Mouse (Mus musculus) intestine, postnatal 0 days (tissue): ENCODE data around the gene Fbxl14. TPM values are rescaled to one million over a fixed set of nuclear protein-coding genes. Genes with fewer than 3 reads are reported as not detected.

ENCODE experiments used
- ATAC-seq: fragments of 200-750 bp; cut with Nextera tagmentation; 2 replicates; pipeline ENCODE4 v1.8.0; 2017; ENCODE audit warnings: mild to moderate bottlenecking, moderate TSS enrichment, moderate library complexity
- H3K27ac ChIP-seq: fragments of 300-500 bp; sonication (generic); 2 replicates; pipeline ENCODE4 v1.5.1; 2014; ENCODE audit warnings: mild to moderate bottlenecking, low read depth, low read length, moderate library complexity
- H3K27me3 ChIP-seq: fragments of 300-500 bp; sonication (generic); replicated peaks from 2 replicates; pipeline ENCODE4 v1.6.1; 2014; ENCODE audit warnings: low read length, mixed read lengths; ENCODE audit not compliant: control insufficient read depth, insufficient read depth
- H3K36me3 ChIP-seq: fragments of 300-500 bp; sonication (generic); 2 replicates; pipeline ENCODE4 v1.6.1; 2014; ENCODE audit warnings: mild to moderate bottlenecking, moderate library complexity; ENCODE audit not compliant: control insufficient read depth, insufficient read depth
- H3K4me1 ChIP-seq: fragments of 300-500 bp; sonication (generic); replicated peaks from 2 replicates; pipeline ENCODE4 v1.6.1; 2014; ENCODE audit warnings: antibody characterized with exemption, low read length, mixed read lengths; ENCODE audit not compliant: control insufficient read depth, insufficient read depth
- H3K4me2 ChIP-seq: fragments of 300-500 bp; sonication (generic); replicated peaks from 2 replicates; pipeline ENCODE4 v1.6.1; 2014; ENCODE audit warnings: low read depth, mild to moderate bottlenecking, moderate library complexity
- H3K4me3 ChIP-seq: fragments of 300-500 bp; sonication (generic); 2 replicates; pipeline ENCODE4 v1.5.1; 2014; ENCODE audit warnings: low read depth, low read length
- H3K9ac ChIP-seq: fragments of 300-500 bp; sonication (generic); 2 replicates; pipeline ENCODE4 v1.6.1; 2014; ENCODE audit warnings: mild to moderate bottlenecking, low read depth, low read length
- H3K9me3 ChIP-seq: fragments of 300-500 bp; sonication (generic); 2 replicates; pipeline ENCODE4 v1.6.1; 2016; ENCODE audit warnings: mixed run types; ENCODE audit not compliant: control insufficient read depth
- CTCF ChIP-seq: sonication (generic); IDR thresholded peaks from 2 replicates; pipeline ENCODE4 v1.5.1; 2016; ENCODE audit warnings: low read depth, mild to moderate bottlenecking, control low read depth, antibody characterized with exemption, moderate library complexity
- whole genome bisulfite sequencing: fragments of 180-500 bp; shearing (Covaris S2); extraction: QIAGEN DNeasy Blood & Tissue Kit; methylation state at CpG from one replicate; pipeline ENCODE4 v1.1.7; 2014; 5-methylcytosine and 5-hydroxymethylcytosine counted together
- polyA plus RNA-seq: library from polyadenylated mRNA; unstranded; fragments of >200 nt; fragmentation: Nextera tagmentation; extraction: Ambion mirVana; gene quantifications from 2 replicates; pipeline ENCODE4 v1.2.1, GENCODE M21; 2015

Fbxl14 gene
- polyA plus RNA-seq, 1 experiment from 2014 or later: 4.0 TPM

GRCm38 (mm10) chr6:119490549-119490948 lies 11.1 kb downstream of the Fbxl14 start:
- Histone ChIP-seq H3K27me3 (no peaks in the 10 kb centered on the region), H3K4me2 (peak overlapping the region; percentile 11), H3K4me1 (no peaks in the 10 kb centered on the region; the same call in none of the 2 replicates), H3K27ac (no peak overlapping the region), H3K9me3 (no peaks in the 10 kb centered on the region), H3K4me3 (no peak overlapping the region), H3K9ac (no peak overlapping the region), H3K36me3 (no peaks in the 10 kb centered on the region)
- 63% methylated on average over 11 of the region's 11 CpGs for WGBS
- no peak for ATAC-seq
- no peak for TF ChIP-seq CTCF

GRCm38 (mm10) chr6:119491006-119491405 lies 11.5 kb downstream of the Fbxl14 start:
- no peak overlapping the region for H3K27ac ChIP-seq
- H3K27me3 ChIP-seq: no peaks in the 10 kb centered on the region
- ATAC-seq: no peak
- H3K9ac ChIP-seq: no peak overlapping the region
- H3K9me3 ChIP-seq: no peaks in the 10 kb centered on the region
- WGBS: 68% methylated on average over 11 of the region's 11 CpGs
- no peak overlapping the region for H3K4me3 ChIP-seq
- TF ChIP-seq CTCF: no peak
- H3K4me1 ChIP-seq: no peaks in the 10 kb centered on the region; the same call in none of the 2 replicates
- H3K4me2 ChIP-seq: peak overlapping the region; percentile 11; the same call in 1 of the 2 replicates
- H3K36me3 ChIP-seq: no peaks in the 10 kb centered on the region

DNA sequence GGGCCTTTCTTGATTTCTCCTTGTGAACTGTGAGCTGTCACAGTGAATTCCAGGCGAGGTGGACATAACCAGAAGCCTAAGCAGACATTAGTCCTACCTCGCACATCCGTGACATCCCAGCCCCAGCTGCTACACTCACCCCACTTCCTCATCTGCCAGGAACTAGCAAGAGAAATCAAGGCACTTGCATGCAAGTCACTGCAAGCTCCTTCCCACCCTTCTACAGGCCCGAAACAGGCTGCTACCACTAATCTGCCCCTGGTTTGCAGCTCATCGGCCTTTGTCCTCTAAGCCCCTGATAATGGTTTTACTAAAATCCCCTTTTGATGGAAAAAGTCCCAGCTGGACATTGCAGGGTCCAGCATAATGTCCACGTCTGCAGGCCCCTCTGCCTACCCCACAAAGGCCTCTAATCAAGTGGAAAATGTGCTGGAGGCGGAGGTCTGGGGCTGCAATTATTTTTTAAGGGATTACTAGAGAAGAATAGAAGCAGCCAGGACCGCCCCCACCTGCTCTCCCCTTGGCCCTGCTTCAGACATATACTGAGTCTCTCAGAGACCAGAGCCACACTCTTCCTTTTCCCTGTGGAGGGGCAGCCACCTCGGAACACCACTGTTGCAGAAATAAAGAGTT lies 12.6 kb downstream of the Fbxl14 start:
- H3K4me3 ChIP-seq: no peak overlapping the region
- H3K27ac ChIP-seq: no peak overlapping the region
- H3K36me3 ChIP-seq: no peaks in the 10 kb centered on the region
- H3K9ac ChIP-seq: no peak overlapping the region
- no peak overlapping the region for H3K4me2 ChIP-seq
- WGBS: 81% methylated on average over 9 of the region's 9 CpGs
- TF ChIP-seq CTCF: no peak
- ATAC-seq: no peak
- H3K27me3 ChIP-seq: no peaks in the 10 kb centered on the region
- no peaks in the 10 kb centered on the region; the same call in 1 of the 2 replicates for H3K4me1 ChIP-seq
- no peaks in the 10 kb centered on the region for H3K9me3 ChIP-seq

- Histone ChIP-seq H3K27me3 (no peaks in the 10 kb centered on the region), H3K4me1 (no peaks in the 10 kb centered on the region; the same call in 1 of the 2 replicates), H3K4me2 (no peak overlapping the region), H3K9me3 (no peaks in the 10 kb centered on the region), H3K27ac (no peak overlapping the region), H3K36me3 (no peaks in the 10 kb centered on the region), H3K4me3 (no peak overlapping the region), H3K9ac (no peak overlapping the region)
- TF ChIP-seq CTCF: no peak
- 56% methylated on average over 7 of the region's 7 CpGs for WGBS
- no peak for ATAC-seq
Observed at GRCm38 (mm10) chr6:119492630-119493014, 13.2 kb downstream of the Fbxl14 start.

GRCm38 (mm10) chr6:119499271-119499670 lies 19.8 kb downstream of the Fbxl14 start:
- ATAC-seq: no peak
- Histone ChIP-seq H3K27me3 (no peaks in the 10 kb centered on the region), H3K4me3 (no peak overlapping the region), H3K36me3 (no peaks in the 10 kb centered on the region), H3K9ac (no peak overlapping the region), H3K9me3 (no peaks in the 10 kb centered on the region), H3K4me1 (no peaks in the 10 kb centered on the region), H3K4me2 (no peak overlapping the region), H3K27ac (no peak overlapping the region)
- WGBS: 18% methylated on average over 5 of the region's 5 CpGs
- no peak for TF ChIP-seq CTCF

- no peaks in the 10 kb centered on the region for H3K9me3 ChIP-seq
- no peak overlapping the region for H3K9ac ChIP-seq
- 65% methylated on average over 5 of the region's 5 CpGs for WGBS
- no peak overlapping the region for H3K4me3 ChIP-seq
- H3K27ac ChIP-seq: no peak overlapping the region
- TF ChIP-seq CTCF: no peak
- H3K4me1 ChIP-seq: no peaks in the 10 kb centered on the region
- no peak for ATAC-seq
- H3K4me2 ChIP-seq: no peak overlapping the region
- H3K36me3 ChIP-seq: no peaks in the 10 kb centered on the region
- no peaks in the 10 kb centered on the region for H3K27me3 ChIP-seq
Observed at GRCm38 (mm10) chr6:119500086-119500485, 20.6 kb downstream of the Fbxl14 start.
